Mouse (Mus musculus): Measurements from ENCODE around the gene Olfr804.

DNA sequence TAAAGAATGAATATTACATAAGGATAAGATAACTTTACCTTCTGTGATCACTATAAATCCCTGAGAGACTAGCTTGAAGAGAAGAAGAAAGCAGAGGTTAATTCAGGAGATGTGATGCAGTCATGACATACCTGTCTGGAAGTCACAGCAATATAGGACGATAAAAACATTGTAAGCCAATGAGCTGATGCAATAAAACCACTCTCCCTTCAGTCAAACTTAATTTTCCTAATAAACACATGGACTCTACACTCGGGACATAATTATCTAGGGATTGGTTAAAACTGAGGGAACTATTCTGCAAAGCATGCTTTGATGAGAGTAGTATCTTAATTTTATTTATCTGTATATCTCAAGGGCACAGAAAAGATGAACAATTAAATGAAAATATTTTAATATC, 8.8 kb upstream of the Olfr804 start, which contains the start of gene Olfr803:
- TF ChIP-seq POLR2A (IDR thresholded peaks at IDR 0.05; ENCODE audit: extremely low read depth, insufficient read depth, low read length) = no peak
- no peak for TF ChIP-seq CTCF (IDR thresholded peaks at IDR 0.05; ENCODE audit: extremely low read depth, insufficient read depth, low read length)

All from cortical plate, adult 2 months (tissue).